Mouse (Mus musculus) C2C12 (cell line): ENCODE results near the gene Aldh3b3.

ENCODE experiments used
- CEBPB ChIP-seq: IDR thresholded peaks from one replicate; pipeline ENCODE4 v1.6.1; 2011; ENCODE audit warnings: low read depth, mild to moderate bottlenecking, control low read depth, moderate library complexity
- CTCF ChIP-seq: IDR thresholded peaks from one replicate; pipeline ENCODE4 v1.5.1; 2011; ENCODE audit not compliant: control insufficient read depth, insufficient read depth, insufficient read length
- MAX ChIP-seq: IDR thresholded peaks from one replicate; pipeline ENCODE4 v1.6.1; 2011; ENCODE audit warnings: mild to moderate bottlenecking, control low read depth
- MYOD1 ChIP-seq: IDR thresholded peaks from one replicate; pipeline ENCODE4 v1.6.1; 2011; ENCODE audit warnings: low read depth; ENCODE audit not compliant: control insufficient read depth, insufficient read length
- MYOG ChIP-seq: IDR thresholded peaks from one replicate; pipeline ENCODE4 v1.6.1; 2011; ENCODE audit not compliant: control insufficient read depth, insufficient read length; ENCODE audit errors: extremely low read depth
- USF1 ChIP-seq: IDR thresholded peaks from one replicate; pipeline ENCODE4 v1.6.1; 2011; ENCODE audit warnings: low read depth, mild to moderate bottlenecking, control low read depth, moderate library complexity

- no peak for TF ChIP-seq MYOD1
- TF ChIP-seq CTCF, result no peak
- no peak for TF ChIP-seq MAX
- no peak for TF ChIP-seq MYOG
- no peak for TF ChIP-seq USF1
- TF ChIP-seq CEBPB, result no peak
Measured at GRCm38 (mm10) chr19:3935896-3936850, 22.3 kb upstream of the Aldh3b3 start.
